Mouse (Mus musculus) forebrain, embryonic 15.5 days (tissue): Measurements from ENCODE around the gene Tfpt. TPM values are rescaled to one million over a fixed set of nuclear protein-coding genes. Genes with fewer than 3 reads are reported as not detected.
"Not testable (repeated sequence)": the region's sequence is repeated elsewhere in the genome, so short reads cannot be mapped to it uniquely, and the experiment has no call there.

ENCODE experiments used
- ATAC-seq: fragments of 200-750 bp; cut with Nextera tagmentation; replicated peaks from 2 replicates; pipeline ENCODE4 v1.8.0; 2017; ENCODE audit warnings: mild to moderate bottlenecking, moderate TSS enrichment, moderate library complexity
- H3K27ac ChIP-seq: fragments of 300-500 bp; sonication (generic); replicated peaks from 2 replicates; pipeline ENCODE4 v1.5.1; 2015; ENCODE audit warnings: mild to moderate bottlenecking, inconsistent platforms
- H3K27me3 ChIP-seq: fragments of 300-500 bp; sonication (generic); 2 replicates; pipeline ENCODE4 v1.6.1; 2015; ENCODE audit warnings: inconsistent platforms
- H3K36me3 ChIP-seq: fragments of 300-500 bp; sonication (generic); 2 replicates; pipeline ENCODE4 v1.6.1; 2015; ENCODE audit warnings: mild to moderate bottlenecking, inconsistent platforms
- H3K4me1 ChIP-seq: fragments of 300-500 bp; sonication (generic); 2 replicates; pipeline ENCODE4 v1.6.1; 2015; ENCODE audit warnings: inconsistent platforms
- H3K4me2 ChIP-seq: fragments of 300-500 bp; sonication (generic); replicated peaks from 2 replicates; pipeline ENCODE4 v1.6.1; 2015; ENCODE audit warnings: mild to moderate bottlenecking, inconsistent platforms
- H3K4me3 ChIP-seq: fragments of 300-500 bp; sonication (generic); 2 replicates; pipeline ENCODE4 v1.5.1; 2015; ENCODE audit warnings: mild to moderate bottlenecking, inconsistent platforms
- H3K9ac ChIP-seq: fragments of 300-500 bp; sonication (generic); replicated peaks from 2 replicates; pipeline ENCODE4 v1.6.1; 2015; ENCODE audit warnings: mild to moderate bottlenecking, inconsistent platforms
- H3K9me3 ChIP-seq: fragments of 300-500 bp; sonication (generic); 2 replicates; pipeline ENCODE4 v1.6.1; 2016; ENCODE audit warnings: inconsistent platforms
- WGBS: fragments of 180-500 bp; shearing (Covaris S2); methylation state at CpG from one replicate; pipeline ENCODE4 v1.1.7; 2015; ENCODE audit warnings: mixed read lengths; 5-methylcytosine and 5-hydroxymethylcytosine counted together
- polyA plus RNA-seq: library from polyadenylated mRNA; unstranded; fragments of >200 nt; fragmentation: Nextera tagmentation; extraction: Ambion mirVana; gene quantifications from 2 replicates; pipeline ENCODE4 v1.2.1, GENCODE M21; 2015

The Tfpt gene
- polyA plus RNA-seq, 1 experiment from 2014 or later, result 37.4 TPM

DNA sequence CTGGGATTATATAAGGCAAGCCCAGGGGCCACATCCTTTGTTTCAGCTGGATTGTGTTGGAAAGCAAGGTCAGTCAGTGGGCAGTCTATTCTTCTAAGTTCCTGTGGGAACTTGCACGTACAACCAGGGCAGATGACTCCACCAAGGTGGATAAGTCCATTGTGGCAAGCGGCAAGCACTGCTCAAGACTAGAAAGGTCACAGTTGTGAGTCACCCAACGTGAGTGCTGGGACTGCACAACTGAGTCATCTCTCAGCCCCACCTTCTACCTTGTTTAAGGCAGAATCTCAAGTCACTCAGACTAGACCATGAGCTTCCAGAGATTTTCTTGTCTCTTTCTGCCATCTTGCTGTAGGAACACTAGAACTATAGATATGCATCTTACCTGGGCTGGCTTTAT lies 39.2 kb downstream of the Tfpt start:
- Histone ChIP-seq H3K27me3 (no peaks in the 10 kb centered on the region), H3K9ac (no peak overlapping the region), H3K4me3 (no peak overlapping the region), H3K27ac (no peak overlapping the region), H3K4me2 (no peak overlapping the region), H3K9me3 (no peaks in the 10 kb centered on the region), H3K4me1 (no peaks in the 10 kb centered on the region), H3K36me3 (no peaks in the 10 kb centered on the region)
- 78% methylated on average over 3 of the region's 3 CpGs for WGBS
- no peak for ATAC-seq

DNA sequence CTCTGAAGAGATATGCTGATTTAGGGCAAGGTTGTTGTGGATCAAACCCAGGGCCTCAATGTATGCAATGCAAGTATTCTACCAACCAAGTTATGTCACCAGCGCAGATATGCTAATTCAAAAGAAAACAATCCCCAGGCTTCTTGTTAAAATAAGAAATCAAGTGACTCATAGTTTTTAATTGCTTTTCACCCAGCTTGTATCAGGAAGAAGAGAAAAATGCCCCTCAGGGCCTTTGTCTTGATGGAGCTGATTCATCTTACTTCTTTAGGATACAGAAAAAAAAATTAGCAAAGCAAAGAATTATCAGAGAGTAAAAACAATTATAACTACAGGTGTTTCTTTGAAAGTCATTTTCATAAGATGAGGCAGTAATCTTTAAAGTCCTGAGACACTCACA lies 42.4 kb downstream of the Tfpt start:
- H3K9me3 ChIP-seq, result no peaks in the 10 kb centered on the region
- no peaks in the 10 kb centered on the region for H3K36me3 ChIP-seq
- 60% methylated on average over 1 of the region's 1 CpGs for WGBS
- no peak overlapping the region for H3K4me2 ChIP-seq
- no peak for ATAC-seq
- no peak overlapping the region for H3K4me3 ChIP-seq
- H3K27me3 ChIP-seq, result no peaks in the 10 kb centered on the region
- no peak overlapping the region for H3K9ac ChIP-seq
- no peaks in the 10 kb centered on the region for H3K4me1 ChIP-seq
- H3K27ac ChIP-seq, result no peak overlapping the region

DNA sequence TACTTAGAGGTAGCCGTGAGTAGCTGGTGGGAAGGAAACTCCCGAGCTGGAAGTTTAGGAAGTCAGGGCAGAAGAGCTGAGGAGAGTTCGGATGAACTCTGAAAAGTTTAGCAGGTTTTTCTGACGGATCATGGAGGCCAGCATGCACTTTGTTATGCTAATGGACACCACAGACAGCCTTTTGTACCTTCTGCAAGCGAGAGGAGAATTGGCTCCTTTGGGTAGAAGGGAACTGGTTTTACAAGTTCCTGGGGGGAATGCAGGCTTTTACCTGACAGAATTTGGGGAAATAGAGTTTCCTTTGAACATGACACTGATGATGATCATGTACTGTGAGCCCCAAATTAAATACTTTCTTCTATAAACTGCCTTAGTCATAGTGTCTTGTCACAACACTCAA lies 43.5 kb downstream of the Tfpt start:
- no peaks in the 10 kb centered on the region for H3K36me3 ChIP-seq
- ATAC-seq, result no peak
- H3K4me3 ChIP-seq, result no peak overlapping the region
- no peak overlapping the region for H3K4me2 ChIP-seq
- WGBS, result 4% methylated on average over 5 of the region's 5 CpGs
- no peak overlapping the region for H3K9ac ChIP-seq
- H3K27ac ChIP-seq, result no peak overlapping the region
- H3K27me3 ChIP-seq, result no peaks in the 10 kb centered on the region
- no peaks in the 10 kb centered on the region for H3K4me1 ChIP-seq
- H3K9me3 ChIP-seq, result no peaks in the 10 kb centered on the region

DNA sequence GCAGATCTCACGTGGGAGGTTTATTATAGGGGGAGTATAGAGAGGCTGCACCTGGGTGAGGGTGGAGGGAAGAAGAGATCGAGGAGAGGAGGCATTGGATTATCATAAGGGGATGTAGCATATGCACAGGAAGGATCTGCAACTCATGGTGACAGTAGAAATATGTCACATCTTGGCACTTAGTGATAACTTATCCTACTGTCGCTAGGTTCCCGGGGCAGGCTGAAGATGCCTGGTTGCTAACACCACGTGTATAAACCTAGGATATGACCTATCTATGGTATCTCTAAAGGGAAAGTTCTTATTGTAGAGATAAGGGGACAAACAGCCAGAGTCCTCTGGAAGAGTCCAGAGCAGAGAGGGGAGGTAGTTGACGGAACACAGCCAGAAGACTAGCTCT lies 44.0 kb downstream of the Tfpt start:
- no peak overlapping the region for H3K9ac ChIP-seq
- no peaks in the 10 kb centered on the region for H3K27me3 ChIP-seq
- no peak for ATAC-seq
- H3K9me3 ChIP-seq, result no peaks in the 10 kb centered on the region
- H3K4me1 ChIP-seq, result no peaks in the 10 kb centered on the region
- no peak overlapping the region for H3K27ac ChIP-seq
- H3K36me3 ChIP-seq, result no peaks in the 10 kb centered on the region
- no peak overlapping the region for H3K4me2 ChIP-seq
- 18% methylated on average over 6 of the region's 6 CpGs for WGBS
- H3K4me3 ChIP-seq, result no peak overlapping the region

DNA sequence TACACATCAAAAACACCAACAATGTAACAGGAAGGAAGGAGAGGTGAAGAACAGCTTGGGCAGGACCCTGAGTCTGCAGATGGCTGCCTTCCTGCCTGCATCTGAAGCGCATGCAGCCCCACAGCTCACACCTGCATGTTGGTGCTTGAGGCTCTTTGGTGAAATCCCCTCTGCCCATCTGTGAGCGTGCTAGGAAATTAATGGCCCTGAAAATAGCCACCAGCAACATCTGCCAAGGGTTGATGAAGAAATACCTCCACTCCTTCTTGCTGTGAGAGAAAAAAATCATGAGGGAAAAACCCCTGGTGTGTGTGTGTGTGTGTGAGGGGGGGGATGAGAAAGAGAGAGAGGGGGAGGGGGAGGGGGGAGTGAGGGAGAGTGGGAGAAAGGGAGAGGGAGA lies 49.7 kb downstream of the Tfpt start:
- H3K27ac ChIP-seq, result no peak overlapping the region
- ATAC-seq, result no peak

DNA sequence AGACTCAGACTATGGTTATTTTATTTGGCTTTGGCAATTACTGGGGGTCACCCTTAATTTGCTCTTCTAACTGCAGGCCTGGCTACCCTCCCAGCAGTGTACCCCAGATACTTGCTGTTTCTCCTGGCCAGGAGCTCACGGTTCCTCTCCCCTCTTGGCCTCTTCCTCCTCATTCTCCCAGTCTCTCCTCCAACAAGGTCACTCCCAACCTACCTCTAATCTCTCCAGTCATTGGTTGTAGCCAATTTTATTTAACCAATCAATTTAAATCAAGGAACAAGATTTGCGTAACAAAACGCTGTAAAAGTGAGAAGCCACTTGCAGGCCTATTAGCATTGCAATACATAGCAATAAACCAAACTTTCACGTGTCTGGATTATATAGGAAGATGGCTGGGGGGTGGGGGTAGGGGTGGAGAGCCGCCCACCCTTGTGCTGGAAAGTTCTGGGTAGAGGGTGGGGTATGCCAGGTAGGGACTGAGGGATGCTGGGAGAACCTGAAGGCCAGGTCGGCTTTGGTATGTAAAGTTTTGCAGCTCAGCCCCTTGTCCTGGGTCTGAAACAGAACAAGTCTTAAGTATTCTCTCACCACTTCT lies 50.7 kb downstream of the Tfpt start:
- no peaks in the 10 kb centered on the region for H3K36me3 ChIP-seq
- no peak overlapping the region for H3K9ac ChIP-seq
- no peak overlapping the region for H3K27ac ChIP-seq
- no peak overlapping the region for H3K4me2 ChIP-seq
- H3K27me3 ChIP-seq, result no peaks in the 10 kb centered on the region
- no peak overlapping the region for H3K4me3 ChIP-seq
- ATAC-seq, result no peak
- H3K9me3 ChIP-seq, result no peaks in the 10 kb centered on the region
- H3K4me1 ChIP-seq, result no peaks in the 10 kb centered on the region
- WGBS, result 71% methylated on average over 6 of the region's 6 CpGs

More for the DNA sequence above, 49.7 kb downstream of the Tfpt start:
- no peaks in the 10 kb centered on the region for H3K27me3 ChIP-seq
- H3K9me3 ChIP-seq, result no peaks in the 10 kb centered on the region
- H3K4me1 ChIP-seq, result no peaks in the 10 kb centered on the region
- H3K4me3 ChIP-seq, result no peak overlapping the region
- 67% methylated on average over 2 of the region's 2 CpGs for WGBS
- H3K36me3 ChIP-seq, result no peaks in the 10 kb centered on the region
- H3K4me2 ChIP-seq, result no peak overlapping the region
- H3K9ac ChIP-seq, result no peak overlapping the region

DNA sequence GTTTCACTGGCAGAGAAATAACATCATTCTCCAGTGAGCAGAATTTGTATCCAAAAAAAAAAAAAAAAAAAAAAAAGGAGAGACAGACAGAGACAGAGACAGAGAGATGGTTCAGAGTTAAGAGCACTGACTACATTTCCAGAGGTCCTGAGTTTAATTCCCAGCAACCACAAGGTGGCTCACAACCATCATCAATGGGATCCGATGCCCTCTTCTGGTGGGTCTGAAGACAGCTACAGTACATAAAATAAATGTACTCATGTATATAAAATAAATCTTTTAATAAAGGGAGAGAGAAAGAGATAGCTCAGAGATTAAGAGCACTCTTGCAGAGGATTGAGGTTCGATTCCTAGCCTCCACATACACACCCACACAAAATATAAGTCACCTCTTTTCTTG lies 51.5 kb downstream of the Tfpt start:
- no peaks in the 10 kb centered on the region for H3K27me3 ChIP-seq
- 86% methylated on average over 2 of the region's 2 CpGs for WGBS
- no peak overlapping the region for H3K4me2 ChIP-seq
- no peak overlapping the region for H3K9ac ChIP-seq
- H3K36me3 ChIP-seq, result no peaks in the 10 kb centered on the region
- no peak for ATAC-seq
- H3K4me3 ChIP-seq, result no peak overlapping the region
- no peaks in the 10 kb centered on the region for H3K9me3 ChIP-seq
- H3K4me1 ChIP-seq, result no peaks in the 10 kb centered on the region
- no peak overlapping the region for H3K27ac ChIP-seq

DNA sequence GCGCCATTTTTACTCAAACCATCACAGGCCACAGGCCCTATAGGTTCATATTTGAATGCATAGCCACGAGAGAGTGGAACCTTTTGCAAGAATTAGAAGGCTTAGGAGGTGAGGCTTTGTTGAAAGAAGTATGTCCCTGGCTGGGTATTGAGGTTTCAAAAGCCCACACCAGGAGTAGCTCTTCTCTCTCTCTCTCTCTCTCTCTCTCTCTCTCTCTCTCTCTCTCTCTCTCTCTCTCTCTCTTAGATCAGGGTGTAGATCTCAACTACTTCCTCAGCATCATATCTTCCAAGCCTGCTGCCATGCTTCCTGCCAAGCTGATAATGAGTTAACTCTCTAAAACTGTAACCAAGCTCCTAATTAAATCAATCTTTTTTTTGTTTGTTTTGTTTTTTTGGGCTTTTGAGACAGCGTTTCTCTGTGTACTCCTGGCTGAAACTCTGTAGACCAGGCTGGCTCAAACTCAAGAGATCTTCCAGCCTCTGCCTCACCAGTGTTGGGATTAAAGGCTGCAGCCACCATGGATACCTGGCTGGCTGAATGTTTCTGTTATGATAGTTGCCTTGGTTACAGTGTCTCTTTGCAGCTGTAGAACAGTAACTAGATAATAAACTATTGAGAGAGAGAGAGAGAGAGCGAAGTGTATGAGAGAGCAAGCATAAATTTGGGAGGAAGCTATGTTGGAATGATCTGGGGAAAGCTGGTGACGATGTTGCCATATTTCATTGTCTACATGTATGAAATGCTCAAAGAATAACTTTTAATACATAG lies 53.2 kb downstream of the Tfpt start:
- no peaks in the 10 kb centered on the region for H3K36me3 ChIP-seq
- no peaks in the 10 kb centered on the region for H3K27me3 ChIP-seq
- 67% methylated on average over 5 of the region's 5 CpGs for whole genome bisulfite sequencing
- no peaks in the 10 kb centered on the region for H3K4me1 ChIP-seq
- H3K27ac ChIP-seq, result no peak overlapping the region
- no peaks in the 10 kb centered on the region for H3K9me3 ChIP-seq
- no peak for ATAC-seq
- no peak overlapping the region for H3K9ac ChIP-seq
- no peak overlapping the region for H3K4me3 ChIP-seq
- H3K4me2 ChIP-seq, result no peak overlapping the region

DNA sequence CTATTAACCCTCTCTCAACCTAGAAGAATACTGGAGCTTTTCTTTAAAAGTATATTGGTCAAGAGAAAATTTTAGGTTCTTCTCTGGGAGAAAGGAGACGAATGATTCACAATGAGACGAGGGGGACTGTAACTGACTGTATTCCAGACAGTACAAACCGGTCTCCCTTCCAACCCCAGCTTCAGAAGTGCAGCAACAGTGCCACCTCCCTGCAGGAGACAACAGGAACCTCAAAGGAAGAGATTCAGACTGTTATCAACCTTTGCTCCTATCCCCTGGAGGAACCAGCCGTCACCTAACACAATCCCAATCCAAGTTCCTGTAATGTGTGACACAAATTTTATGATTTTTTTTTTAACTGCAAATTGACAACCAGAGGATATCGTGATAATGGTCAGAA lies 55.5 kb downstream of the Tfpt start:
- Histone ChIP-seq H3K27ac (no peak overlapping the region), H3K4me3 (no peak overlapping the region), H3K9ac (no peak overlapping the region), H3K4me2 (no peak overlapping the region), H3K9me3 (no peaks in the 10 kb centered on the region), H3K36me3 (no peaks in the 10 kb centered on the region), H3K4me1 (no peaks in the 10 kb centered on the region), H3K27me3 (no peaks in the 10 kb centered on the region)
- 69% methylated on average over 5 of the region's 5 CpGs for WGBS
- no peak for ATAC-seq

DNA sequence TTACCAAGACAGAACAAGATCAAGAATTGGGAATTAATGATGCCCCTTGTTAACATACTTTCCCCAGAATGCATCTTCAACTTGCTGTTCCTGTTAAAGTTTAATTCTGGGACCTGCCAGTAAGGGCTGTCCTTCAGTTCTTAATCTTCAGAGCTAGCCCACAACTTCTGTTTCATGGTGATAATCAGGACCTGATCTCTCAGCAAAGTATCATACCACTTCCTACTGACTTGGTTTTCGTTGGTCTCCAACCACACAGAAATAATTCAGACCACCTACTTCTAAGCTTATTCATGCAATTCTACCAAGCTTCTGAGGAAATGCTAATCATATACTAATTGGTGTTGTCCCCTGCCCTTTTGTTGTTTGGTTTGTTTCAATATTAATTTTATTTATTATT lies 57.9 kb downstream of the Tfpt start:
- ATAC-seq, result no peak
- no peak overlapping the region for H3K27ac ChIP-seq
- WGBS, result 77% methylated on average over 1 of the region's 1 CpGs
- no peaks in the 10 kb centered on the region for H3K27me3 ChIP-seq
- H3K9me3 ChIP-seq, result no peaks in the 10 kb centered on the region
- no peak overlapping the region for H3K4me3 ChIP-seq
- H3K9ac ChIP-seq, result no peak overlapping the region
- no peak overlapping the region for H3K4me2 ChIP-seq
- H3K36me3 ChIP-seq, result no peaks in the 10 kb centered on the region
- no peaks in the 10 kb centered on the region for H3K4me1 ChIP-seq

DNA sequence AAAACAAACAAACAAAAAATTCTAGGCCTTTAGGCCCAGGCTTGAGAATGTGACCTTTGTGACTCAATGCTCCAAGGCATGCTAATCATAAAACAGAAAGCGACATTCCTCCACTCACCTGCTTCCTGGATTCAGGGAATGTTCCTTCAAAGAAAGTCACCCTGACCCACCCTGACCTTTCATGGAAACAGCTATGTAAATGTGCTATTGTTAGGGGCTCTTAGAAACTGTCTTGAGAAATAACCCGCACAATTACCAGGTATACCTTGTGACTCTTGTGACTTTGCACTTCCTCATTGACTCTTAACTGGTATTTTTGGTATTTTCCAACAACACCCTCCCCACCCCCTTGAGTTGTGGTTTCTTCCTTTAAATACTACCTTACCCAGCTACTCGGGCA lies 59.1 kb downstream of the Tfpt start:
- not testable (repeated sequence) for H3K27me3 ChIP-seq, H3K9me3 ChIP-seq, H3K4me2 ChIP-seq, H3K27ac ChIP-seq, H3K36me3 ChIP-seq, H3K4me3 ChIP-seq, H3K4me1 ChIP-seq, ATAC-seq, H3K9ac ChIP-seq
- WGBS, result 91% methylated on average over 3 of the region's 3 CpGs
